8 mouse cellular contexts compared by ENCODE assay signal in the genomic region with DNA sequence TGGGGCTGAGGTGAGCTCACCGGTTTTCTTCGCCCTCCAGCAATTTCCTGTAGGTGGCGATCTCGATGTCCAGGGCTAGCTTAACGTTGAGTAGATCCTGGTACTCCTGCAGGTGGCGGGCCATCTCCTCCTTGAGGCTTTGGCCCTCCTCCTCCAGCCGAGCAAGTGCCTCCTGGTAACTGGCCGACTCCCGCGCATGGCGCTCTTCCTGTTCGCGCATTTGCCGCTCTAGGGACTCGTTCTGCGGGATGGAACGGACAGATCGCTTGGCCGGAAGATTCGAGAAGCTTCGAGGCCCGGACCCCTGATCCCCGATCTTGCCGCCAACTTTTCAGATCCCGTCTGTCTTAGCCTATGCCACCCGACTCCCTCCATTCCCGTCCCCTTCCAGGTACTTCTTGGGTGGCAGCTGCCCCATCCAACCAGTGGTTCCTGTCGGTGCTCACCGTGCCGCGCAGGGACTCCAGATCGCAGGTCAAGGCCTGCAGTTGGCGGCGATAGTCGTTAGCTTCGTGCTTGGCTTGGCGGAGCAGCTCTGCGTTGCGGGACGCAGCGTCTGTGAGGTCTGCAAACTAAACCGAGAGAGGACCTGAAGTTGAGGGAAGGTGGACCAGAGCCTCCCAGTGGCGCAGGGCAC. TPM values are rescaled to one million over a fixed set of nuclear protein-coding genes. Genes with fewer than 3 reads are reported as not detected.
A peak's percentile ranks its signal among the peaks of the same experiment; 100 is the strongest.
DNase-seq lines count a peak whose midpoint lies in the region; ATAC-seq and TF ChIP-seq lines count a peak whose summit lies in the region.

No protein-coding gene starts in this region.

- peak overlapping the region; percentile 15; the same call in 1 of the 2 replicates for H3K4me3 ChIP-seq in cortical plate, adult 2 months (ENCODE audit: insufficient read depth, low read length)
- H3K4me3 ChIP-seq in liver, embryonic 13.5 days (replicated peaks), result peak overlapping the region; percentile 68

- H3K9me3 ChIP-seq in liver, embryonic 13.5 days (replicated peaks), result no peaks in the 10 kb centered on the region

- peak; percentile 61 for TF ChIP-seq CTCF in cortical plate, adult 2 months (IDR thresholded peaks at IDR 0.05; ENCODE audit: extremely low read depth, insufficient read depth, low read length)

- intact Hi-C loops in gastrocnemius, postnatal 36 days (cut with DNase I), result no loop called here

- H3K27me3 ChIP-seq in liver, embryonic 13.5 days, result peaks cover 58% of the 10 kb centered on the region

- no peak for TF ChIP-seq POLR2A in cortical plate, adult 2 months (IDR thresholded peaks at IDR 0.05; ENCODE audit: extremely low read depth, insufficient read depth, low read length)

- peak; percentile 56 for ATAC-seq in inflammation-experienced regulatory T-cells, adult 6 months
- peak; percentile 71 for ATAC-seq in liver, embryonic 13.5 days (ENCODE audit: low read depth)

- peak; percentile 33 for DNase-seq in right cerebral cortex, adult 18-20 months
- DNase-seq in right cerebral cortex, postnatal 36 days (ENCODE audit: low spot score in 2 of 2), result no peak
- DNase-seq in gastrocnemius, postnatal 36 days, result peak; percentile 43 to 44
- DNase-seq in liver, embryonic 13.5 days, result peak; percentile 76
- DNase-seq in natural killer cell, adult 2 months (ENCODE audit: low spot score in 2 of 2), result peak; percentile 45 to 64
- peak; percentile 80 for DNase-seq in testis, postnatal 10 days (ENCODE audit: low spot score)

- no peak overlapping the region for H3K27ac ChIP-seq in cortical plate, adult 2 months (ENCODE audit: insufficient read depth, low read length)
- peak overlapping the region; percentile 96 for H3K27ac ChIP-seq in liver, embryonic 13.5 days

- H3K9ac ChIP-seq in liver, embryonic 13.5 days, result peak overlapping the region; percentile 92

- WGBS in liver, embryonic 13.5 days (ENCODE audit: insufficient replicate concordance), result 5% methylated on average over 43 of the region's 43 CpGs

- H3K4me1 ChIP-seq in cortical plate, adult 2 months (ENCODE audit: control insufficient read depth, insufficient read depth, low read length), result peaks cover 2% of the 10 kb centered on the region; the same call in 1 of the 2 replicates
- peaks cover 77% of the 10 kb centered on the region for H3K4me1 ChIP-seq in liver, embryonic 13.5 days (replicated peaks)

- peak overlapping the region; percentile 91 for H3K4me2 ChIP-seq in liver, embryonic 13.5 days

- no peaks in the 10 kb centered on the region for H3K36me3 ChIP-seq in liver, embryonic 13.5 days

RNA-seq across cellular contexts. Expression of gene Gfap, which starts 7.6 kb away (rescaled TPM):
- 179 and 186 TPM in 2 replicates for polyA plus RNA-seq in cortical plate, adult 2 months (2012; rRNA removed)
- total RNA-seq in gastrocnemius, postnatal 36 days (2021), result not detected
- not detected for polyA plus RNA-seq in inflammation-experienced regulatory T-cells, adult 6 months (2017; shearing (Covaris generic))
- polyA plus RNA-seq in liver, embryonic 13.5 days (2015; fragmentation: Nextera tagmentation; extraction: Ambion mirVana), result 7.2 and 7.7 TPM in 2 replicates

RNA-seq across cellular contexts. Expression of gene Fam187a, which starts 8.2 kb away (rescaled TPM):
- 0.13 TPM in 2 replicates for polyA plus RNA-seq in cortical plate, adult 2 months (2012; rRNA removed)
- not detected for total RNA-seq in gastrocnemius, postnatal 36 days (2021)
- not detected for polyA plus RNA-seq in inflammation-experienced regulatory T-cells, adult 6 months (2017; shearing (Covaris generic))
- 0.06 TPM in 1 of 2 replicates, not detected in the other for polyA plus RNA-seq in liver, embryonic 13.5 days (2015; fragmentation: Nextera tagmentation; extraction: Ambion mirVana)

RNA-seq across cellular contexts. Expression of gene Ccdc103, which starts 12.1 kb away (rescaled TPM):
- polyA plus RNA-seq in cortical plate, adult 2 months (2012; rRNA removed), result 3.0 and 3.6 TPM in 2 replicates
- total RNA-seq in gastrocnemius, postnatal 36 days (2021), result not detected
- not detected for polyA plus RNA-seq in inflammation-experienced regulatory T-cells, adult 6 months (2017; shearing (Covaris generic))
- polyA plus RNA-seq in liver, embryonic 13.5 days (2015; fragmentation: Nextera tagmentation; extraction: Ambion mirVana), result 0.91 and 1.4 TPM in 2 replicates

RNA-seq across cellular contexts. Expression of gene Eftud2, which starts 12.3 kb away (rescaled TPM):
- polyA plus RNA-seq in cortical plate, adult 2 months (2012; rRNA removed), result 94.0 and 101 TPM in 2 replicates
- 10 to 100 TPM; 20.7 to 28.5 TPM for total RNA-seq in gastrocnemius, postnatal 36 days (2021)
- 100 to 1,000 TPM; 111 to 148 (median 126) TPM for polyA plus RNA-seq in inflammation-experienced regulatory T-cells, adult 6 months (2017; shearing (Covaris generic))
- polyA plus RNA-seq in liver, embryonic 13.5 days (2015; fragmentation: Nextera tagmentation; extraction: Ambion mirVana), result 144 and 160 TPM in 2 replicates

RNA-seq across cellular contexts. Expression of gene Kif18b, which starts 31.8 kb away (rescaled TPM):
- polyA plus RNA-seq in cortical plate, adult 2 months (2012; rRNA removed), result 0.17 and 0.40 TPM in 2 replicates
- under 1 TPM; 0.17 to 0.46 TPM for total RNA-seq in gastrocnemius, postnatal 36 days (2021)
- polyA plus RNA-seq in inflammation-experienced regulatory T-cells, adult 6 months (2017; shearing (Covaris generic)), result 1 to 10 TPM in 1 of 3 experiments, under 1 TPM in 2; 0.56 to 8.2 (median 0.61) TPM
- polyA plus RNA-seq in liver, embryonic 13.5 days (2015; fragmentation: Nextera tagmentation; extraction: Ambion mirVana), result 9.0 and 9.3 TPM in 2 replicates

Comparison
In these comparisons a context has a peak if more than half of its experiments do, and no peak if none do; other contexts are left out.
1. DNase-seq: peak in right cerebral cortex, adult 18-20 months (single experiment), gastrocnemius, postnatal 36 days (2 of 2), liver, embryonic 13.5 days (single experiment), natural killer cell, adult 2 months (2 of 2) and testis, postnatal 10 days (single experiment); none in right cerebral cortex, postnatal 36 days (0 of 2).
2. RNA of gene Gfap, which starts 7.6 kb away (polyA plus RNA-seq): 179 to 186 TPM in cortical plate, adult 2 months; 7.2 to 7.7 TPM in liver, embryonic 13.5 days and not detected in inflammation-experienced regulatory T-cells, adult 6 months; every median in the first group is over 10 times any median in the second.